Mouse (Mus musculus) layer of hippocampus, adult 8-10 months (tissue): ENCODE measurements around the gene Slc17a1. TPM values are rescaled to one million over a fixed set of nuclear protein-coding genes. Genes with fewer than 3 reads are reported as not detected.

Source experiments
- DNase-seq, 2 experiments: peaks; one replicate each; pipeline ENCODE4 v3.0.0; 2022; ENCODE audit warnings: low spot score in 2 of 2
- total RNA-seq, 4 experiments: library from RNA; stranded (reverse); gene quantifications; 2 replicates each; pipeline ENCODE4 v1.2.4; 2022

Gene Slc17a1
- total RNA-seq, 4 experiments from 2014 or later, result not detected

DNA sequence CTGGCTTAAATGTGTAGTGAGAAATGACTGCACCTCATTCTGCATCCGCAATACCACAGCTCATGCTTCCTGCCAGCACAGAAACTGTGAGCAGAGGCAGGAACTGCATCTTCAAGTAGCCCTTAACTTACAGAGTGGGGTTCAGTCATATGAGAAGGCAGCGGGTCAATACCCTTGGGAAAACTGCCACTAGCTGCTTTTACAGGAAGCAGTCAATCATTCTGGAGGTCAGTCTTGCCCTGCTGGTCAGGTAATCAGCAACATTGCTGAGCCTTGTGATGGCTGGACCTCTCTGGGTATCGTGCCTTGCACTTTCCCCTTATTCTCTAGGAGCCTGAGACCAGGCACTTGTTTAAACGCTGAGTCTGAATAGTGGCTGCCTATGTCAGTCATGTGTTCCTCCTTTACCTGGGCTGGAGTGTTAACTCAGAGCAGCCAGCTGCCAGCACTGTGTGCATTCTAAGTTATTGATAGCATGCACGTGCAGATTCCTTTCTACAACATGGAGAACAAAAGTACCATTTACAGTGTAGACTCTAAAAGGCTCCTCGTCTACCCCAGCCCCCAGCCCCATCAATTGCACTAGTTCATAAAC is 21.6 kb downstream of the Slc17a1 start:
- DNase-seq, result no peak

GRCm38 (mm10) chr13:23892592-23893268 is 25.2 kb downstream of the Slc17a1 start:
- DNase-seq, result no peak

GRCm38 (mm10) chr13:23893269-23893593 is 25.7 kb downstream of the Slc17a1 start:
- no peak for DNase-seq

GRCm38 (mm10) chr13:23898242-23898641 is 30.7 kb downstream of the Slc17a1 start:
- no peak for DNase-seq

DNA sequence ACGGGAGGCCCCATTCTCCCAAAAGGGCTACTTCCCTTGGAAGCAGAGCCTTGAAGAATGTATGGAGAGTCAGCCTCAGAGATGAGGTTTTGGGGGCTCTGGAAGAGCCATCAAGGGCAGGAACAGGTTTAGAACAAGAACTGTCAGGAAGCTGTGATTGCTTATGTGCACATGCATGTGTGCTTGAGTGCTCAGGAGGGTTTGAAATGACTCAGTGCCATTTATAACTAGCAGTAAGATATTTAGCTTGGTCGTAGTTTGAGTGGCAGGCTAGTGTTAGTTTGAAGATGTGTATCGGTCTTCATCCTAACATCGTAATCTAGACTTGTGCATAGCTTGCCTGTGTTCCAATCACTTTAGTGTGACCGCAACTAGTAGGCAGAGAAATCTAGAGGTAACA is 39.4 kb downstream of the Slc17a1 start:
- DNase-seq, result no peak

GRCm38 (mm10) chr13:23910121-23910520 is 42.6 kb downstream of the Slc17a1 start:
- no peak for DNase-seq

DNA sequence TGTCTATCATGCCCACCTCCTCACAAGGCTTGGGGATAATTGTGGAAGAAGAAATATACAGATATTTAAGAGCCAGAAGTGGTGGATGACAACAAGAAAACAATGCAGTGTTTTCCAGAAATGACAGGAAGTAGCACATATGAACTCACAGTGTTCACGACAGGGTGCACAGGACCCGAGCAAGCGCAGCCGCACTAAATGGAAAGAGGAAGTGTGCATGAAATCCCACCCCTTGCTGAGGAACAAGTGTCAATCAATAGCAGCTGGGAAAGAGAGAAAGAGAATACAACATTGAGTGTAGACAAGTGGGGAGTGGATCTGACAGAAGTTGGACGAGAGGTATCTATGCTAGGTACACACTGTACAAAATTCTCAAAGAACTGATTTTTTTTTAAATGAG is 43.8 kb downstream of the Slc17a1 start:
- no peak for DNase-seq

GRCm38 (mm10) chr13:23913791-23914306 is 46.3 kb downstream of the Slc17a1 start:
- DNase-seq, result no peak

GRCm38 (mm10) chr13:23914376-23915167 is 47.0 kb downstream of the Slc17a1 start, which contains the start of gene Slc17a4:
Gene Slc17a4, minus strand, starts transcription at chr13:23915009.
- no peak for DNase-seq

GRCm38 (mm10) chr13:23916132-23916531 is 48.6 kb downstream of the Slc17a1 start:
- DNase-seq, result no peak

- DNase-seq, result no peak
Observed at GRCm38 (mm10) chr13:23917674-23918073, 50.1 kb downstream of the Slc17a1 start.

DNA sequence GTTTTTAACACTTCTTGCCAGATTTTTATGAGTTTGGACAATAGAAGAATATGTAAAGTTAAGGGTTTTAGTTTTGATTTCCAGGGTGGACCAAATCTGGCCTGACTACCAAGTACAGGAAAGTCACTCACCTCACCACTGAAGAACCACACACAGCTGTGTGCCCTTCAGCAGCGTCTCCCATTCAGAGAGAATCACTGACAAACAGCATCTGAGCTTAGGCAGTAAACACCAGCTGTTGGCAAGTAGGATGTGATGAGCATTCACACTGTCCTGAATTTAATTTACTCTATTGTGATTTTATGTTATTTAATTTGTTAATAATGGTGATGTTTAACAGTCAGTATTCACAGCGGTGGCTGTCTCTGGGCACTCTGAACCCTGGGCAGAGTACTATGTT is 58.2 kb downstream of the Slc17a1 start:
- DNase-seq, result no peak

- no peak for DNase-seq
Observed at GRCm38 (mm10) chr13:23928637-23929036, 61.1 kb downstream of the Slc17a1 start.

GRCm38 (mm10) chr13:23930461-23930860 is 62.9 kb downstream of the Slc17a1 start:
- no peak for DNase-seq

DNA sequence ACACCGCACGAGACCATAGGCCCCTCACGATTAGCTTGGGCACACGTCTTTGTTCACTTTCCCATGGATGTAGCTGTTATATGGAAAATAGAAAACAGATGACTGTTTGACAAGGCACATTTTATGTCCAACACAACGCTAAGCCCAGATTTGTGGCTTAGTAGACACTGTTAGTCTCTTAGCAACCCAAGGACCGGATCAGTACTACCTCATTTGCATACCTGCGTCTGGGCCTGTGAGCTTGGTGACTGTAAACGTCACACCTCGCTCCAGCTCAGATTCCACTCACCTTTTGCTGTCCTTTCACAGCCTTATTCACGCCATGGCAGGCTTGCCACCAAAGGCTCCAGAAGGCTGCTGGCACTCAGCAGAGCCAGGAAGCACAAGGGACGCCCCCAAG is 63.4 kb downstream of the Slc17a1 start:
- no peak for DNase-seq

GRCm38 (mm10) chr13:23933421-23934210 is 66.1 kb downstream of the Slc17a1 start, which contains the start of gene Hist1h2ba:
Gene Hist1h2ba, minus strand, starts transcription at chr13:23934156.
- no peak for DNase-seq

- DNase-seq, result no peak
Observed at GRCm38 (mm10) chr13:23934211-23934520, 66.6 kb downstream of the Slc17a1 start, which contains the start of gene Hist1h2aa. Gene Hist1h2aa, plus strand, starts transcription at chr13:23934462.

GRCm38 (mm10) chr13:23938699-23939098 is 71.1 kb downstream of the Slc17a1 start:
- peak in 1 of 2 experiments; percentile 31 for DNase-seq

DNA sequence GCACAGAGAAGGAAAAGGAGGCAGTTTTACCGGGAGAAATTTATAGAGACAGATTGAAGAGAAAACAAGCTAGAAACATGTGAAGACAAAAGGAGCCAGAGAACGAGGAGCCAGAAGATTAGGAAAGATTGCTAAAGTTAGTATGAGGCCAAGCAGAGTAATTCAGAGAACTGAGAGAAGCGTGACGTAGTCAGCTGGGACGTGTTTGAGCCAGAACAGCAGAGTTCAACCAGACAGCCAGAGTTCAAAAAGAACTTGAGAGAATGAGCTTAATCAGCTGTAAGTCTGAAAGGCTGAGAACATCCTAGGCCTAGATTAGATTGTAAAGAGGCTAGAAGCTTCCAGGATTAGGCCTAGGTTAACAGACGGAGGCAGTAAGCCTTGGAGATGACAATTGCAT is 72.7 kb downstream of the Slc17a1 start:
- DNase-seq, result no peak

GRCm38 (mm10) chr13:23942861-23943260 is 75.3 kb downstream of the Slc17a1 start:
- DNase-seq, result no peak
